In genomic region chr11:118021806-118022205, GRCm38 (mm10) we compare ENCODE assay signal across 9 mouse cellular contexts. TPM values are rescaled to one million over a fixed set of nuclear protein-coding genes. Genes with fewer than 3 reads are reported as not detected.
DNase-seq lines count a peak whose midpoint lies in the region; ATAC-seq and TF ChIP-seq lines count a peak whose summit lies in the region.
"Had no signal": no experiment of that assay in that cellular context is flagged by ENCODE, and none has a peak within 500 bp of the region (broad histone marks: within the 10 kb centered on the region; RNA-seq: fewer than 3 reads in every experiment).

No protein-coding gene starts in this region.

- H3K27ac ChIP-seq in forebrain, embryonic 11.5 days (ENCODE audit: low read depth, low read length): no peak overlapping the region
- no peak overlapping the region for H3K27ac ChIP-seq in forebrain, embryonic 13.5 days
- no peak overlapping the region for H3K27ac ChIP-seq in forebrain, embryonic 14.5 days (ENCODE audit: low read depth, low read length)
- no peak overlapping the region for H3K27ac ChIP-seq in midbrain, embryonic 15.5 days
- no peak overlapping the region for H3K27ac ChIP-seq in spleen, adult 2 months (ENCODE audit: insufficient read depth, low read length)
- H3K27ac ChIP-seq: midbrain, embryonic 12.5 days had no signal

- no peak overlapping the region for H3K4me3 ChIP-seq in forebrain, embryonic 11.5 days (ENCODE audit: low read depth, low read length)
- H3K4me3 ChIP-seq in forebrain, embryonic 13.5 days: no peak overlapping the region
- H3K4me3 ChIP-seq in forebrain, embryonic 14.5 days (ENCODE audit: low read depth, low read length): no peak overlapping the region
- no peak overlapping the region for H3K4me3 ChIP-seq in midbrain, embryonic 15.5 days
- H3K4me3 ChIP-seq in spleen, adult 2 months (ENCODE audit: extremely low read depth, insufficient read depth, insufficient read length): no peak overlapping the region
- H3K4me3 ChIP-seq: midbrain, embryonic 12.5 days had no signal

- H3K4me1 ChIP-seq in forebrain, embryonic 11.5 days (replicated peaks; ENCODE audit: control insufficient read depth, insufficient read depth, low read length): no peaks in the 10 kb centered on the region
- H3K4me1 ChIP-seq in forebrain, embryonic 13.5 days: no peaks in the 10 kb centered on the region
- no peaks in the 10 kb centered on the region for H3K4me1 ChIP-seq in forebrain, embryonic 14.5 days (ENCODE audit: control insufficient read depth, insufficient read depth, low read length)
- no peaks in the 10 kb centered on the region for H3K4me1 ChIP-seq in midbrain, embryonic 15.5 days
- no peaks in the 10 kb centered on the region for H3K4me1 ChIP-seq in spleen, adult 2 months (ENCODE audit: control insufficient read depth, insufficient read depth, insufficient read length)
- H3K4me1 ChIP-seq: midbrain, embryonic 12.5 days had no signal

- ATAC-seq in forebrain, embryonic 11.5 days (replicated peaks; ENCODE audit: low FRiP score): no peak
- no peak for ATAC-seq in forebrain, embryonic 13.5 days
- ATAC-seq in forebrain, embryonic 14.5 days: peak; percentile 42; the same call in 1 of the 2 replicates
- 0 out of 2 replicates have a peak, but pooled peaks have one; percentile 45 for ATAC-seq in midbrain, embryonic 15.5 days (replicated peaks)

- TF ChIP-seq CTCF in brain, embryonic 14.5 days (IDR thresholded peaks at IDR 0.05; ENCODE audit: borderline replicate concordance, extremely low read depth, insufficient read depth, insufficient read length): peak; percentile 93
- peak; percentile 97 for TF ChIP-seq CTCF in spleen, adult 2 months (IDR thresholded peaks at IDR 0.05; ENCODE audit: extremely low read depth, insufficient read depth, insufficient read length, insufficient replicate concordance)

- no peak for TF ChIP-seq POLR2A in brain, embryonic 14.5 days (IDR thresholded peaks at IDR 0.05; ENCODE audit: borderline replicate concordance, extremely low read depth, insufficient read depth, insufficient read length, poor library complexity, severe bottlenecking)
- no peak for TF ChIP-seq POLR2A in spleen, adult 2 months (IDR thresholded peaks at IDR 0.05; ENCODE audit: low read depth, low read length)

- H3K4me2 ChIP-seq in forebrain, embryonic 11.5 days (ENCODE audit: low read depth, low read length, severe bottlenecking): no peak overlapping the region
- no peak overlapping the region for H3K4me2 ChIP-seq in forebrain, embryonic 13.5 days
- H3K4me2 ChIP-seq in forebrain, embryonic 14.5 days (ENCODE audit: low read length): no peak overlapping the region
- H3K4me2 ChIP-seq in midbrain, embryonic 15.5 days: no peak overlapping the region
- H3K4me2 ChIP-seq: midbrain, embryonic 12.5 days had no signal

- H3K27me3 ChIP-seq in forebrain, embryonic 11.5 days (ENCODE audit: control insufficient read depth, insufficient read depth, low read length): no peaks in the 10 kb centered on the region
- no peaks in the 10 kb centered on the region for H3K27me3 ChIP-seq in forebrain, embryonic 13.5 days
- H3K27me3 ChIP-seq in forebrain, embryonic 14.5 days (replicated peaks; ENCODE audit: control insufficient read depth, insufficient read depth, low read length): no peaks in the 10 kb centered on the region
- no peaks in the 10 kb centered on the region for H3K27me3 ChIP-seq in midbrain, embryonic 15.5 days (replicated peaks)
- no peaks in the 10 kb centered on the region for H3K27me3 ChIP-seq in spleen, adult 2 months (ENCODE audit: control insufficient read depth, insufficient read depth, low read length)
- H3K27me3 ChIP-seq: midbrain, embryonic 12.5 days had no signal

- H3K9me3 ChIP-seq in forebrain, embryonic 11.5 days (ENCODE audit: control insufficient read depth, low read length): no peaks in the 10 kb centered on the region
- H3K9me3 ChIP-seq in forebrain, embryonic 13.5 days (replicated peaks): no peaks in the 10 kb centered on the region
- no peaks in the 10 kb centered on the region for H3K9me3 ChIP-seq in forebrain, embryonic 14.5 days (replicated peaks; ENCODE audit: control insufficient read depth, low read length)
- no peaks in the 10 kb centered on the region for H3K9me3 ChIP-seq in midbrain, embryonic 15.5 days
- H3K9me3 ChIP-seq: midbrain, embryonic 12.5 days had no signal

- 61% methylated on average over 1 of the region's 1 CpGs for WGBS in forebrain, embryonic 11.5 days
- WGBS in forebrain, embryonic 13.5 days: 56% methylated on average over 1 of the region's 1 CpGs
- 54% methylated on average over 1 of the region's 1 CpGs for WGBS in forebrain, embryonic 14.5 days
- WGBS in midbrain, embryonic 15.5 days: 60% methylated on average over 1 of the region's 1 CpGs
- 80% methylated on average over 1 of the region's 1 CpGs for WGBS in spleen, adult 2 months

- no peak overlapping the region for H3K9ac ChIP-seq in forebrain, embryonic 11.5 days (ENCODE audit: low read length)
- H3K9ac ChIP-seq in forebrain, embryonic 13.5 days: no peak overlapping the region
- H3K9ac ChIP-seq in forebrain, embryonic 14.5 days (ENCODE audit: low read length): no peak overlapping the region
- H3K9ac ChIP-seq in midbrain, embryonic 15.5 days: no peak overlapping the region
- H3K9ac ChIP-seq: midbrain, embryonic 12.5 days had no signal

- intact Hi-C loops in left cerebral cortex, postnatal 25 days (cut with DNase I): loop anchor here (1.0 to 2.0 kb wide), 3 partner anchors 52 to 152 kb away; partner anchors contain the start of gene Socs3

- DNase-seq in forebrain, embryonic 11.5 days (ENCODE audit: low spot score): peak; percentile 83
- DNase-seq in brain, embryonic 14.5 days (ENCODE audit: low read depth): peak; percentile 68
- DNase-seq in forebrain, embryonic 14.5 days (ENCODE audit: low spot score): peak; percentile 75
- peak; percentile 85 for DNase-seq in induced T-regulatory cell, adult 2 months (ENCODE audit: low read depth)
- DNase-seq in left cerebral cortex, postnatal 25 days (ENCODE audit: low spot score in 2 of 2): peak; percentile 71 to 81
- DNase-seq in spleen, adult 2 months (ENCODE audit: low read depth in 1 of 2, low spot score in 2 of 2): peak; percentile 33 to 76

- H3K36me3 ChIP-seq in forebrain, embryonic 11.5 days (ENCODE audit: control insufficient read depth, insufficient read depth, low read length): peaks cover 4% of the 10 kb centered on the region; the same call in 1 of the 2 replicates
- peaks cover 68% of the 10 kb centered on the region for H3K36me3 ChIP-seq in forebrain, embryonic 13.5 days (ENCODE audit: poor library complexity, severe bottlenecking)
- H3K36me3 ChIP-seq in forebrain, embryonic 14.5 days (ENCODE audit: control insufficient read depth, insufficient read depth, low read length): peaks cover 40% of the 10 kb centered on the region
- peaks cover 9% of the 10 kb centered on the region for H3K36me3 ChIP-seq in midbrain, embryonic 15.5 days (replicated peaks)
- H3K36me3 ChIP-seq in spleen, adult 2 months (ENCODE audit: control insufficient read depth, insufficient read depth, low read length): peaks cover 26% of the 10 kb centered on the region

RNA-seq across cellular contexts. Expression of gene Pgs1, which starts 35.7 kb away (rescaled TPM):
- 43.4 and 45.7 TPM in 2 replicates for polyA plus RNA-seq in forebrain, embryonic 11.5 days (2014; fragmentation: Nextera tagmentation; extraction: Ambion mirVana)
- 42.7 and 47.7 TPM in 2 replicates for polyA plus RNA-seq in forebrain, embryonic 13.5 days (2015; fragmentation: Nextera tagmentation; extraction: Ambion mirVana)
- 48.5 and 55.7 TPM in 2 replicates for polyA plus RNA-seq in brain, embryonic 14.5 days (2012; rRNA removed)
- polyA plus RNA-seq in forebrain, embryonic 14.5 days (2014; fragmentation: Nextera tagmentation; extraction: Ambion mirVana): 43.1 and 49.2 TPM in 2 replicates
- total RNA-seq in left cerebral cortex, postnatal 25 days (2021): 10 to 100 TPM; 85.6 to 88.1 TPM
- 62.5 and 63.5 TPM in 2 replicates for polyA plus RNA-seq in midbrain, embryonic 15.5 days (2015; fragmentation: Nextera tagmentation; extraction: Ambion mirVana)
- polyA plus RNA-seq in spleen, adult 2 months (2012; rRNA removed): 35.6 and 43.7 TPM in 2 replicates

RNA-seq across cellular contexts. Expression of gene Socs3, which starts 52.0 kb away (rescaled TPM):
- polyA plus RNA-seq in forebrain, embryonic 11.5 days (2014; fragmentation: Nextera tagmentation; extraction: Ambion mirVana): 5.4 and 5.9 TPM in 2 replicates
- polyA plus RNA-seq in forebrain, embryonic 13.5 days (2015; fragmentation: Nextera tagmentation; extraction: Ambion mirVana): 12.4 and 13.5 TPM in 2 replicates
- 8.4 and 13.6 TPM in 2 replicates for polyA plus RNA-seq in brain, embryonic 14.5 days (2012; rRNA removed)
- 8.1 and 8.7 TPM in 2 replicates for polyA plus RNA-seq in forebrain, embryonic 14.5 days (2014; fragmentation: Nextera tagmentation; extraction: Ambion mirVana)
- 1 to 10 TPM; 3.8 to 4.3 TPM for total RNA-seq in left cerebral cortex, postnatal 25 days (2021)
- polyA plus RNA-seq in midbrain, embryonic 15.5 days (2015; fragmentation: Nextera tagmentation; extraction: Ambion mirVana): 8.7 and 8.9 TPM in 2 replicates
- 22.0 and 31.0 TPM in 2 replicates for polyA plus RNA-seq in spleen, adult 2 months (2012; rRNA removed)

Comparison
In these comparisons a context has a peak if more than half of its experiments do, and no peak if none do; other contexts are left out.
1. ATAC-seq: peak in forebrain, embryonic 14.5 days (single experiment) and midbrain, embryonic 15.5 days (single experiment); none in forebrain, embryonic 11.5 days (single experiment) and forebrain, embryonic 13.5 days (single experiment).
2. Peak in every context shown above with its lines, with median percentiles within 50 percentile points of each other: DNase-seq.